Mouse (Mus musculus): ENCODE results near the gene Serpina9. TPM values are rescaled to one million over a fixed set of nuclear protein-coding genes. Genes with fewer than 3 reads are reported as not detected.

Gene Serpina9
- total and polyA plus RNA-seq, 3 experiments: 0.06 TPM; not detected in 2

DNA sequence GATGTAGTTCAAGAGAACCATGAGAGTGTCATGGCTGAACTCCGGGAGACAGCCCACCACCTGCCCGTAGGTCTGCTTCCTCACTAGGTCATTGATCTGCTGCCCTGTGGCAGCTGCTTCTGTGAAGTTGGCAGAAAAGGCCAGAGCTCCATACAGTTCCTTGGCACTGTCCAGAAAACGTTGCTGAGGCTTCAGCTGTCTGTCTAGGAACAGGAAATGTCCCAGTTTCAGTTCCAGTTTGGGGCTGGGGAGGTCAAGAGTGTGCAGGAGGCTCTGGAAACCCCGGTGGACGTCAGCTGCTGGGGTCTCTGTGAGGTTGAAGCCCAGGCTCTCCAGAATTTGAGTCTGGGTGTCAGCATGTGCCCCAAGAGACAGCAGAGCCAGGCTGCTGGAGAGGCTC, 27.7 kb downstream of the Serpina9 start:
- Histone ChIP-seq H3K9me3 (replicated peaks; ENCODE audit: insufficient read depth, low read length) (no peaks in the 10 kb centered on the region), H3K4me1 (ENCODE audit: control insufficient read depth in 1 of 2, insufficient read depth in 2 of 2, low read length in 2 of 2) (no peaks in the 10 kb centered on the region), H3K27ac (ENCODE audit: control insufficient read depth, low read depth, low read length) (no peak overlapping the region), H3K9ac (ENCODE audit: control insufficient read depth, low read depth, low read length, poor library complexity, severe bottlenecking) (no peak overlapping the region), H3K4me3 (ENCODE audit: control insufficient read depth in 1 of 2, insufficient read depth in 1 of 2, low read depth in 2 of 2, low read length in 2 of 2) (no peak overlapping the region), H3K79me2 (ENCODE audit: control insufficient read depth, insufficient read depth, low read length, poor library complexity) (no peaks in the 10 kb centered on the region), H3K27me3 (ENCODE audit: control insufficient read depth in 1 of 2, insufficient read depth in 2 of 2, low read length in 2 of 2) (no peaks in the 10 kb centered on the region), H3K36me3 (ENCODE audit: control insufficient read depth in 1 of 2, insufficient read depth in 2 of 2, low read length in 2 of 2) (no peaks in the 10 kb centered on the region)
- no peak for TF ChIP-seq ZKSCAN1 (IDR thresholded peaks at IDR 0.05; ENCODE audit: low read depth, low read length)
- TF ChIP-seq UBTF (IDR thresholded peaks at IDR 0.05; ENCODE audit: borderline replicate concordance, insufficient read depth, low read depth, low read length): no peak
- TF ChIP-seq E2F4 (IDR thresholded peaks at IDR 0.05; ENCODE audit: borderline replicate concordance, low read depth, low read length): no peak
- no peak for TF ChIP-seq USF1 (IDR thresholded peaks at IDR 0.05; ENCODE audit: low read depth, low read length)
- TF ChIP-seq CHD2 (IDR thresholded peaks at IDR 0.05; ENCODE audit: low read length): no peak
- TF ChIP-seq ZNF384 (IDR thresholded peaks at IDR 0.05; ENCODE audit: low read depth, low read length): no peak
- no peak for TF ChIP-seq CTCF (IDR thresholded peaks at IDR 0.05 in 2 of 3, conservative IDR thresholded peaks at IDR 0.05 in 1 of 3; ENCODE audit: control insufficient read depth in 1 of 3, insufficient read depth in 1 of 3, low read depth in 2 of 3, low read length in 3 of 3, poor library complexity in 1 of 3, severe bottlenecking in 1 of 3)
- TF ChIP-seq MEF2A (IDR thresholded peaks at IDR 0.05; ENCODE audit: extremely low read depth, insufficient replicate concordance, low read depth, low read length, poor library complexity, severe bottlenecking): no peak
- TF ChIP-seq GATA1 (IDR thresholded peaks at IDR 0.05; ENCODE audit: low read depth, low read length): no peak
- TF ChIP-seq POLR2AphosphoS2 (IDR thresholded peaks at IDR 0.05; ENCODE audit: low read length): no peak
- DNase-seq (ENCODE audit: low read depth, low spot score): no peak

- TF ChIP-seq USF1 (IDR thresholded peaks at IDR 0.05; ENCODE audit: low read depth, low read length): no peak
- no peak for TF ChIP-seq SIN3A (IDR thresholded peaks at IDR 0.05; ENCODE audit: low read length)
- no peak for TF ChIP-seq TBP (IDR thresholded peaks at IDR 0.05; ENCODE audit: low read depth, low read length)
- no peak for TF ChIP-seq ZMIZ1 (IDR thresholded peaks at IDR 0.05; ENCODE audit: low read depth, low read length)
- no peak for TF ChIP-seq ELF1 (IDR thresholded peaks at IDR 0.05; ENCODE audit: low read depth, low read length)
- TF ChIP-seq CTCF (IDR thresholded peaks at IDR 0.05 in 2 of 3, conservative IDR thresholded peaks at IDR 0.05 in 1 of 3; ENCODE audit: control insufficient read depth in 1 of 3, insufficient read depth in 1 of 3, low read depth in 2 of 3, low read length in 3 of 3, poor library complexity in 1 of 3, severe bottlenecking in 1 of 3): peak; percentile 19 to 44 (median 27); a peak in 4 of 6 replicates
- TF ChIP-seq SMC3 (IDR thresholded peaks at IDR 0.05; ENCODE audit: low read depth, low read length): peak; percentile 24; the same call in 1 of the 2 replicates
- TF ChIP-seq RCOR1 (IDR thresholded peaks at IDR 0.05; ENCODE audit: low read depth, low read length): no peak
- TF ChIP-seq TCF12 (IDR thresholded peaks at IDR 0.05; ENCODE audit: low read depth, low read length): no peak
- TF ChIP-seq CHD1 (IDR thresholded peaks at IDR 0.05; ENCODE audit: low read depth, low read length): no peak
- TF ChIP-seq KAT2A (conservative IDR thresholded peaks at IDR 0.05; ENCODE audit: low read depth, low read length): no peak
- no peak for TF ChIP-seq POLR2A (IDR thresholded peaks at IDR 0.05; ENCODE audit: control insufficient read depth in 1 of 2, insufficient read depth in 1 of 2, low read depth in 1 of 2, low read length in 2 of 2, poor library complexity in 1 of 2)
- TF ChIP-seq MYB (IDR thresholded peaks at IDR 0.05; ENCODE audit: low read depth, low read length): no peak
- no peak for TF ChIP-seq UBTF (IDR thresholded peaks at IDR 0.05; ENCODE audit: borderline replicate concordance, insufficient read depth, low read depth, low read length)
- TF ChIP-seq RAD21 (IDR thresholded peaks at IDR 0.05; ENCODE audit: low read depth, low read length): peak; percentile 56
- TF ChIP-seq MAFK (IDR thresholded peaks at IDR 0.05; ENCODE audit: borderline replicate concordance, low read depth, low read length): no peak
- no peak for TF ChIP-seq ZC3H11A (IDR thresholded peaks at IDR 0.05; ENCODE audit: low read depth, low read length)
- H3K9me3 ChIP-seq (replicated peaks; ENCODE audit: insufficient read depth, low read length): no peaks in the 10 kb centered on the region
- peak; percentile 28 for DNase-seq (ENCODE audit: low read depth, low spot score)
Observed at GRCm38 (mm10) chr12:103984935-103985334, 28.6 kb downstream of the Serpina9 start.

More at GRCm38 (mm10) chr12:103984935-103985334, 28.6 kb downstream of the Serpina9 start:
- H3K79me2 ChIP-seq (ENCODE audit: control insufficient read depth, insufficient read depth, low read length, poor library complexity): no peaks in the 10 kb centered on the region
- no peaks in the 10 kb centered on the region for H3K4me1 ChIP-seq (ENCODE audit: control insufficient read depth in 1 of 2, insufficient read depth in 2 of 2, low read length in 2 of 2)
- no peak overlapping the region for H3K27ac ChIP-seq (ENCODE audit: control insufficient read depth, low read depth, low read length)
- no peak overlapping the region for H3K4me3 ChIP-seq (ENCODE audit: control insufficient read depth in 1 of 2, insufficient read depth in 1 of 2, low read depth in 2 of 2, low read length in 2 of 2)
- no peak overlapping the region for H3K9ac ChIP-seq (ENCODE audit: control insufficient read depth, low read depth, low read length, poor library complexity, severe bottlenecking)
- no peaks in the 10 kb centered on the region for H3K36me3 ChIP-seq (ENCODE audit: control insufficient read depth in 1 of 2, insufficient read depth in 2 of 2, low read length in 2 of 2)
- no peaks in the 10 kb centered on the region for H3K27me3 ChIP-seq (ENCODE audit: control insufficient read depth in 1 of 2, insufficient read depth in 2 of 2, low read length in 2 of 2)
